Mouse (Mus musculus): Measurements from ENCODE around the gene Ift140.

Ift140 gene

DNA sequence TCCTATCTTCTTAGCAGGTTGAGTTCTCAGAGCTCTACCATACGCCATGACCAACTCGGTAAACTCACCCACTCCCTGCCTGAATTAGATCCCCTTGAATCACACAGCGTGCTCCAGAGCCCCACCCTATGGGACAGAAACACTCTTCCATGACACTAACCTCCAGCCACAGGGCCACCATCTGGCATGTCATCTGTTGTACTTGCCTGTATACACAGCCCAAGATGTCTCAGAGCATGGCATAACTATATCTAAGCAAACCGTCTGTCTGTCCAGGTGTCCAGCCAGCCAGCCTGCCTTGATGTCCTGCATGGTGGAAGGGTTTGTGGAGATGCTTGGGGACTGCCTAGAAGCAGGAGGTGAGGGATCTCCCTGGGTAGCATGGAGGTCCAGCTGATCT is 61.0 kb downstream of the Ift140 start:
- in situ Hi-C loops (cut with MboI, MseI): no loop called here

DNA sequence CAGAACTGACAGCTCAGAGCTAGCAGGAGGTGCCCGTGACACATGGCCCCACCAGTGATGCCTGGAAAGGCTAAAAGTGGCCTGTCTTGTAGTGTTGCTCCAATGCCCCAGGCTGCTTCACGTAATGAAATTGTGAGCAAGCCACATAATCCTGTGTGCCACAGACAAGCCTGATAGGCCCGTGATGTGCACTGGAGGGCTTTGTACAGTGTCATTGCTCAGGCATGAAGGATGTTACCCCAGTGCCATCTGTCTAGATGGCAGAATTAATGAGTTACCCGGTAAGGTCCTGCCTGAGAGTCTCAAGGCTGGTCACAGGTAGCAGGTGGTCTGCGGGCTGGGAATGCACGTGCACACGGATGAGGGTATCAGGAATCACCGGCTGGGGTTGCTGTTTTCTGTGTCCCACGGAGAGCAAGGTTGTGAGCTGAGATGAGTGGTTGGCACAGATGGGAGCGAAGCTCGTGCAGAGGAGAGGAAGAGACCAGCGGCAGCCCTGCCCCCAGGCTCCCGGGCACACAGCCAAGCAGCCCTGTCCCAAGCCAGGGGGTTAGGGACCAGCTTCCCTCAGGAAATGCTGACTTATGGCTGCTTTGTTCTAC is 62.0 kb downstream of the Ift140 start:
- in situ Hi-C loops (cut with MboI, MseI): no loop called here

DNA sequence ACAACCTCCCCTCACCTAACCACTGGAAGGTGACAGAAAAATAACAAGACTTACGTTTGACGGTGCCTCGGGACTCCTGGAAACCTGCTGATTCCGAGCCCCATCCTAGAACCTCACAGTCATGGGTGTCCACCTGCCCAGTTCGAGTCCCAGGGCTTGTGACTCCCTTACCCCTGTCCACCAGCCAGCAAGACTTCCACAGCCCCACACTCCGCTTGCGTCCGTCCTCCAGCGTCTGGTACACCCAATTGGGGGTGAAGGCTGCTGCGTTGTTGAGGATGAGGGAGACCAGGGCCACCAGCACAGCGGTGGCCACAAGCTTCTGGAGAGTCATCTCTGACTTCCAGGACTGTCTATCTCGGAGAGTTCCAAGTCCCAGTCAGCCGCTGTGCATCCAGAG is 64.3 kb downstream of the Ift140 start:
- in situ Hi-C loops (cut with MboI, MseI): no loop called here

DNA sequence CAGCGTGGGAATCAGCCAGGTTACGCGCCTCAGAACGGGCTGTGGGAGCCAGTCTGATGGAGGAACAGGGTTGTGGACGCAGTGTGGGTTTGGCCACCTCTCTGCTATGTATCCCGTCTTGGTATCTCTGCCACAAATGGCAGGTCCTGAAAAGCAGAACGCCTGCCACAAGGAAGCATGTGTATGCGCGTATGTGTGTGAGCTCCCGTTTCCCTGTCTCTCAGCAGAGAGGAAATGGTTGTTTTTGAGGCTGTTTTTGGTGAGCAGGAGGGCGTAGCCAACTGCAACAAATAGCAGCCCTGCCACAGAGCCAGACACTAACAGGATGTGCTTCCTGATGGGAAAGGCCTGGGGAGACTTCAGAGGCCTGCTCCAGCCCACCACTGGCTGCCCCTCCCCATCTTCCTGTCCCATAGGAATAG is 65.1 kb downstream of the Ift140 start:
- in situ Hi-C loops (cut with MboI, MseI): no loop called here

DNA sequence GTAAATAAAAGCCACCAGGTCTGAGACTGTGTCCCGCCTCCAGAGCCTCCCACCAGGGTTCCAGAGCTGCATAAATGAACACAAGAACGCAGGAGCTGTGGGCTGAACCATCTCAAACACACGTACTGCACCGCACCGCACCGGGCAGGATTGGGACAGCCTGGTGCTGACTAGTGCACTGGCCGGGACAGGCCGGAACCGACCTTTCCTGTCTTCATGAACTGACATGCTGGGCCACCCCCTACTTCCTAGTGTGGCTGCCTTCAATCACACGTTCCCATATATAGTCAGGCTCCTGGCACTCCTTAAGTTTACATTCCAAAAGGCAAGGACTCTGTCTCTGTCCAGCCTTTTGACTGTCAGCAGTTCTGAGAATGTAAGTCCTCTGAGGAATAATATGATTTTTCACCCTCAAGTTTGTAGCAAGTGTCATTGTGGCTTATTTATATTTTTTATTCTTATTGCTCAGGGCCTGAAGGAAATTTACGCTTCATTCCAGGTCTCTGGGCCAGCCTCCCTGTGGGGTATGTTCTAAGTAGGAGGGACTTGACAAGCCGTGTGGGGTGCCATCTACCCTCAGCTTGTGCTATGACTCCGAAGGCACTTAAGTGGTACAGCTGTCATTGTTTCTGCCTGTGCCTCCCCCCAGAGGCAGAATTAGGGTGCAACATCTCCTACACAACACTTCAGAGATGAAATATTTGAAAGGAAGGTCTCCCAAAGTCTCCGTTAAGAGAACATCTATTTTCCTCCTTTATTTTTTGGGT is 66.4 kb downstream of the Ift140 start:
- in situ Hi-C loops (cut with MboI, MseI): no loop called here

DNA sequence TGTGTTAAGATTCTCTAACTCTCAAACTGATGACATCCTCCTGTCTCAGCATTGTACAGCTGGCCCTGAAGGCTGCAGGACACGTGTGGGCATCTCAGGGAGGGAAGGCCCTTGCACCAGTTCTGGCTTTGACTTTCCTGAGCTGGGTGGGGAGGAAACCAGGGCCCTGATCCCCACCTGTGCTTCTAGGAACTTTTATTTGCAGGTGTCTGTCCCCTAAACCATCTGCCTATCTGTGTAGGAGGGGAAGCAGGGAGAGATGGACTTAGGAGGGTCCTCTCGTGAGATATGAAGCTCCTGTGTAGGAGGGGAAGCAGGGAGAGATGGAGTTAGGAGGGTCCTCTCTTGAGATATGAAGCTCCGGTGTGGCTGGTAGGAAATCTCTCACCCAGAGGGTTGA is 67.0 kb downstream of the Ift140 start:
- in situ Hi-C loops (cut with MboI, MseI): no loop called here

DNA sequence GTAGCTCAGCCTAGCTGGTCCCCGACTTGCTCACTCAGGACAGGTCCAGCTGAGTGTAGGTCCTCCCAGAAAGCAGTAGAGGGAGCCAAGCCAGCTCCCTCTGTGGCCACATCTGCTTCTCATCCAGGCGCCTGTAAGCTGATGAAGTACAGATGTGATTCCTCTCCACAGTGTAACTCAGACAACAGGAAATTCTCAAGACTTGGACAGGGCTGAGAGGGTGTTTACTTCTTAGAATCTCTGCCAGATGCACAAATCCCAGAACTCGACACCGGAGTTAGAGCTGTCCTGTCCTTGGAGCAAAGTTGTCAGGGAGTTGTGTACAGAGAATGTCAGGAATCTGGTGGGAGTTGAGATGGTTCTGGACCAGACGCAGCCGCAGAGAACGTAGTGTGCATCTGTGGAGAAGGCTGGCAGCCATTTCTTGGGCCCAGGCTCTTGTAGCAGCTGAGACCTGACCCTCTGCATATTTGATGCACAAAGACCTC is 67.6 kb downstream of the Ift140 start, which contains the start of gene Tmem204:
TSS of gene Tmem204 (minus strand) at position 148 of the 488 bp plus-strand sequence.
- in situ Hi-C loops (cut with MboI, MseI): no loop called here

DNA sequence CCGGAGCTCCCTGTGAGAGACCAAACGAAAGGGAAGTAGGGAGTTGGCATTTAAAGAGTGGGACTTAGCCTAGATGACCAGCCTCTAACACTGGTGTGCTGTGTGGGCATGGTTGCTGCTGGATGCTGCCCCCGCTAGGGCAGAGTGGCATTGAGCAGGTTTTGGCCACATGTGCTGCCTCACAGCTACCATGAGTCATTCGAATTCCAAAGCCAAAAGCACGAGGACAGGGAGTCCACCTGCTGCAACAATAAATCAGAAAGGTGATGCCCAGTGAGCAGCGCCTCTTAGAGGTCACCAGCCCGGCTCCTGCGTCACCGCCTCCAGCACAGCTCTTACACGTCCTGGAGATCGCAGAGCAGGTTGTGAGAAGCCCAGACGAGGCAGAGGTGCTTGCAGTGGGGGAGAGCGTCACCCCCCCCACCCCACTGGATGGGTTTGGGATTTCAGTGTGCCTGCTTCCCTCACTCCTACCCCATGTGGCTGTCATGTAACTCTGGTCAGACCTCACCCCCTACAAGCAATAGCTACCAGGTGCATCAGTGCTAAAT is 69.0 kb downstream of the Ift140 start:
- in situ Hi-C loops (cut with MboI, MseI): no loop called here

DNA sequence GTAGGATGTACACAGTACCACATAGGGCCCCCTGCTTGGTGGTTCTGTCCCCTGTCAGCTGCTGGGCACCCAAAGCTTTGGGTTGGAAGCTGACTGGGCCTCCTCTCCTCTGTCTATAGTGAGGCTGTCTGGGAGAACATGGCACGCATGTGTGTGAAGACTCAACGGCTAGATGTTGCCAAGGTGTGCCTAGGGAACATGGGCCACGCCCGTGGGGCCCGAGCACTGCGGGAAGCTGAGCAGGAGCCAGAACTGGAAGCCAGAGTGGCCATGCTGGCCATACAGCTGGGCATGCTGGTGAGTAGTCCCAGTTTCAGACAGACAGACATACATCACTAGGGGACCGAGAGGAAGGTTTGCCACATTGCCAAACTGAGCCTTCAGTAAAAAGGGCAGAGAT is 70.8 kb downstream of the Ift140 start:
- in situ Hi-C loops (cut with MboI, MseI): no loop called here

DNA sequence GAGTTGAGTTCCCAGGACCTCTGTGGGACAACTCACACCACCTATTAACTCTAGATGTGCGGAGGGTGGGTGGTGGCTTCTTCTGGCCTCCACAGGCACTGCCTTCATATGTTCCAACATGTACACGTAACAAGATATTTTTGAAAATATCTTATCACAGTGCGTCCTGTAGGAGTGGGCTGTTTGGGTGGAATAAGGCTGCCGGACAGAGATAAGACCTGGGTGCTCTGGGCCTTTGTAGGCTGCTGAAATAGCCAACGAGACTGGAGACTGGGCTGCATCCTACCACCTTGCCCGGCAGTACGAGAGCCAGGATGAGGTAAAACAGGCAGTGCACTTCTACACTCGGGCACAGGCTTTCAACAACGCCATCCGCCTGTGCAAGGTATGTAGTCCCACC is 73.3 kb downstream of the Ift140 start:
- in situ Hi-C loops (cut with MboI, MseI): no loop called here

DNA sequence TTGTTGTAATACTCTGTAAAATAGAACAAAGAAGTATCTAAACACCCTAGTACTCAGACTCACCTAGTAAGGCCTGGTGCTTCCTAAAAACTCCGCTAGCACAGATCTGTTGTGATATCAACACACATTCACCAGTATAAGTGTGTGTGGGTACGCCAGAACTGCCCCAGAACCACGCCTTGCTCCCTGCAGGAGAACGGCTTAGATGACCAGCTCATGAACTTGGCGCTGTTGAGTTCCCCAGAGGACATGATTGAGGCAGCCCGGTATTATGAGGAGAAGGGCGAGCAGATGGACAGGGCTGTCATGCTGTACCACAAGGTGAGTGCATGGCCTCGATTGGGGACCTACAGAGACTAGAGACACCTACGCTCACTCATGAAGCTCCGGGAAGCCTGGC is 74.6 kb downstream of the Ift140 start:
- in situ Hi-C loops (cut with MboI, MseI): no loop called here

DNA sequence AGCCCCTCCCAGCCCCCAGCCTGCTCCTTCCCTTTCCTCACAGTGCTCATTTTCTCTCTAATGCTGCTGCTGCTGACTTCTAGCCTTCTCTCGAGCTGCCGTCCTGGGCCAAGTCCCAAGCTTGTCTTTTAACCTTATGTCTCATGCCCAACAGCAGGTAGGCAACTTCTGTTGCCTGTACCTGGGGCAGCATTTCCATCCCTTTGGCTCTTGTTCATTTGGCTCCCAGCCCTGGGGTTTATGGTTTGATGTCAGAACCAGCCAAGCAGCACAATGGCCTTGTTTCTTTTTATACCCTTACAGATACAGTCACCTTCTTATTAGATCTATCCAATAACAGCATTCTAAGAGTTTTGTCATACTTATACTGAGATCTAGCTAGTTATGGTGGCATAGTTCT is 80.3 kb downstream of the Ift140 start:
- in situ Hi-C loops (cut with MboI, MseI): no loop called here

DNA sequence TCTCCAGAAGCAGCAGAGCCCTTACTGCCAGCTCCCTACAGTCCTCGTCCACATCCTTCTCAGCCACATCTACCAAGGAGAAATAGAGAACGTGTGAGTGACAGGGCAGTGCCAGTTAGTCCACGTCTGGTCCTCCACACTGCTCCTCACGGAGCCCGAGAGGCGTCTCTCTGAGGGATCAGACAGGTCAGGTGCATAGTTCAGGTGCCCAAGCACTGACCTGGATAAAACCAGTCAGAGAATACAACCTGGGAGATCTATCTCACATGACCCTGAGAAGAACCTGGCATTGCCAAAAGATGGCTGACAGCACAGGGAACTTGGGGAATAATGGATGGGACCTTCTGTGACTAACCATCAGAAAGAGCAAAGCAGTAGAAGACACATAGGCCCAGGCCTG is 84.2 kb downstream of the Ift140 start:
- in situ Hi-C loops (cut with MboI, MseI): no loop called here

DNA sequence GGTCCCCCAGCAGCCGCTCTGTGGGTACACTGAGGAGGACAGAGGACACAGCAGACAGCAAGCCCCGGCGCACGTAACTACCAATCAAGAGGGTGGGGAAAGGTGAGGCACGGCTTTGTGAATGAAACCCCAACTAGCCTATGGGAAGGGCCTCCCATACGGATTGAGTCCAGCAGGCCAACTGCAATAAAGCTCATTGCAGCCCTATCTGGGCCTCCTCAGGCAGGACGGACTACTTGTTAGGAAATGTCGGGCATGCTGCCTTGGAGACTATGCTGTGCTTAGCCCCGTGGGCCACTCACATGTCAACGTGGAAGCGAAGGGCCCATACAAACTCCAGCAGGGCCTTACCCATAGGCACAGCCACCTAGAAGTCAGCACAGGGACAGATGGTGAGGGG is 85.5 kb downstream of the Ift140 start:
- in situ Hi-C loops (cut with MboI, MseI): no loop called here

DNA sequence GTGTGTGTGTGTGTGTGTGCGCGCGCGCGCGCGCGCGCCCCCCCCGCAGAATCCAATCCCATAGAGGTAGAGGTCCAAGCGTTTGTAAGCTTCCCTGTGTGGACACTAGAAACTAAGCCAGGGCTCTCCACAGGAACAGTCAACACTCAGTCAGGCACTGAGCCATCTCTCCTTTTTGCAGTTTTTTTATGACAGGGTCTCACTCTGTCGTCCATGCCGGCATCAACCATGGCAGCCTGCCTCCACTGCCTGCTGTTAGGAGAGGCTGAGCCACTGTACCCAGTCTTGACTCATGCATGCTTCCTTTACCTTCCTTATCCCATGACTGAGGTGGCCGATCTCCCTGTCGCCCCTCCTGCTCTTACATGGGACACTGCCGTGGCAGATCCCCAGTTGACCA is 91.9 kb downstream of the Ift140 start:
- in situ Hi-C loops (cut with MboI, MseI): no loop called here

DNA sequence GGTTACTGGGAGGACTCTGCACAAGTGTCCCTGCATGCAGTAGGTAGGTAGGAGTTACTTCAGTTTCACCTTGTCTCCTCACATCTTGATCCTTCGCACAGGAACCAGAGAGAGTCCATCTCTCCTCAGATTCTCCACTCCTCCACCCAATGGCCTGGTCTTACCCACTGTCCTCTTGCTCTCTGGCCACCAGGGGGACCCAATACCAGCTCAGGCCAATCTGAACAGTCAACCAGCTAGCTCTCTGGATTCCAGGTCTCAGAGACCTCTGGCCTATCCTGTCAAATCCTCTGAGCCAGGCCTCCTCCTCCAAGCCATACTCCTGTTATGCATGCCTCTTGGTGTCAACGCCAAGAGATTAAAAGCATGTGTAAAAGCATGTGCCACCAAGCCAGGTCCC is 93.7 kb downstream of the Ift140 start:
- in situ Hi-C loops (cut with MboI, MseI): no loop called here

DNA sequence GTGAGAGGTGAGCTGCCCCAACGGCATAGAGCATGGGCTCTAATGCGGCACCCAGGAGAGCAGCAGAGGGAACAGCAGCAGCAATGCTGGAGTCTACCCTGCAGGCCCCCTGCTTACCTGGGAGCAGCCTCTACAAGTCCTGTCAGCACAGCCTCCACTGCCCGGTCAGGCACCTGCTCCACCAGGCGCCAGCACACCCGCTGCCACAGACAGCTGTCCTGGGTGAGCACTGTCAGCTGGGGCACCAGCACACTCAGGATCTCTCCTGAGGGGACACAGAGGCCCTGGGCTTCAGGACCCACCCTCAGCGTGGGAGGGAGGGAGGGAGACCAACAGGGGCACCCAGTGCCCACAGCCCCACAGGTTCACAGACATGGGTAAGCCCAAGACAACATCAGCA is 94.7 kb downstream of the Ift140 start:
- in situ Hi-C loops (cut with MboI, MseI): no loop called here

DNA sequence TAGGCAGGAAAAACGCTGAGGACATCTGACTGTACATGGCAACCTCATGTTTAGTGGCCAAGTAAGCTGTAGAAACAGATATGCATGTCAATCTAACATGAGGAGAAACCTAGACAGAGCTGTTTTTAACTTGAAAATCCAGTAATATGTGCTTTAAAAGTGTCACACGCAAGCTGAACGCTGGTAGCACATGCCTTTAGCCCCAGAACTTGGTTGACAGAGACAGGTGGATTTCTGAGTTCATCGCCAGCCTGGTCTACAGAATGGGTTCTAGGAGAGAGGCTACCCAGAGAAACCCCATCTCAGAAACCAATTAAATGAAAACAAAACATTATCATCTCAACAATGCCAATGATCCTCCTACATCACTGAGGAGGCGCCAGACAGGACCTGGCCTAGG is 95.3 kb downstream of the Ift140 start:
- in situ Hi-C loops (cut with MboI, MseI): no loop called here

DNA sequence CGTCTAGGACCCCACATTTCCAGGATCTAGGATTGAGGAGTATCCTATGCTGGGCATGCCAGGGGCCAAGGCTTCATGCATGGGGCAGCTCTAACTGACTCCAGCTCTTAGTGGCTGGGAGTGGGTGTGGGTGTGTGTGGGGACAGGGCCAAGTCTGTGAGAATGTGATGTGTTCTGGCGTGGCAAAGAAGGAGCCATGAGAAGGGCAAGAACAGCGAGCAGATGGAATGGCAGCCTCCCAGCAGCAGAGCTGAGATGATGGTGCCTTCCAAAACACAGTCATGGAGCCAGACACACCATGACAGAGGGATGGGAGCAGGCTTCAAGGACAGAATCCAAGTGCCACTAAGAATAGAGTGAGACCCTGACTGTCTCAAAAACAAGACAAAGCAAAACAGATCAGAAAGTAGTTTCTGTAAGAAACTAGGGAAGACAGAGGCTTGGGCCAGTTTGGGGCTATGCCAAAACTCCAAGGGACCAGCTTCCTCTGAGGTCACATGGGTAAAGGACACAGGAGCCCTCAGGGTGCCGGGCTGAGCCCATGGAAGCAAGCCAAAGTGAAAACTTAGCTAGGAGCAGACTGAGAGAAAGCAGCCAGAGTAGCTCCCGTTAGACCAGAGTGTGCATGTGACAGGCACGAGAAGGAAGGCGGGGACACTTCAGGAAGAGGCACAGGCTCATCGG is 96.0 kb downstream of the Ift140 start:
- in situ Hi-C loops (cut with MboI, MseI): no loop called here

DNA sequence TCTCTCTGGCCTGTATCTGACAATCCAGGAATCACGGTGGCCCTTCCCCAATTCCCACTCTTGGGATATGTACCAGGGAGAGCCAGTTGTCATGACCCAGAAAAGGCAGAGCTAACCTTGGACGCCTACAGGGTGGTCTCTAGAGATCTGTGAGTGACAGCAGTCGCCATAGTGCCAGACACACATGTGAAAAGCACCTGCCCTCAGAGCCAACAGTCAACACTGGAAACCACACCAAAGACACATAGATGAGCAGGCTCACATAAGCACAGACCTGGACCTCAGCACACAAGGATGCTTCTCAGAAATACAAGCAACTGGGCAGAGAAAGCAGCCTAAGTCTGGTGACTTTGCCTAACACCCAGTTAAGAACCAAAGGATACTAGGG is 96.5 kb downstream of the Ift140 start:
- in situ Hi-C loops (cut with MboI, MseI): no loop called here

DNA sequence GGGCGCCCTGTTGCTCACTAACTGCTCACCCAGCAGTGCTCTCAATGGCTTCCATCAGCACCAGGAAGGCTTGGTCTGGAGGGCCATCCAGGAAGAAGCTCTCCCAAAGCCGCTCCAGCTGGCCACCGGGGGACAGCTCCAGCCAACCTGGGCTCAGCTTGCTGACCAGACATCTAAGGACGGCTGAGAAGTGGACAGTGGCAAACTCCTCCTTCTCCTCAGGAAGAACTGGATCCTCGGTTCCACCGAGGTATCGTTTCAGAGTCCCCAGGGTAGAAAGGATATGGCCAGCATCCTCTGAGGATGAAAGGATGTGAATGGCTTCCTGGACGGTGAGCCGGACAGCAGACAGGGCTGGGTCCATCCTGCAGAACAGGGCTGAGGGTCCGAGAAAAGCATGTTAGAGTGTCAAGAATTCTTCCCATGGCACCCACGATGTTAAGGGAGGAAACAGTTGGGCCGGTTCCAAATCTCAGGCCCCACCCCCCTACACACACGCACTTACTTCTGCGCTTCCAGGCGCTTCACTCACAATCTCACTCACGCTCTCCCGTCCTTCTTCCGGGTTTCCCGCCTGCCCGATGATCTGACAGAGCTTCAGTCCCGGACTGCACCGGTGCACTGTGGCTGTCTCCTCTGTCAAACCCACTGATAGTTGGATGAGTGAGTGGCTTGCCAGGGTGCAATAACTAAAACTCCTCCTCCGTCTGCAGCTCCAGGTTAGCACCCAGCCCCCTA is 99.2 kb downstream of the Ift140 start:
- in situ Hi-C loops (cut with MboI, MseI): no loop called here

All from regulatory T cell (primary cell).